Comparison of ENCODE assay signal across 9 mouse cellular contexts in genomic region chr14:14068553-14068952, GRCm38 (mm10). TPM values are rescaled to one million over a fixed set of nuclear protein-coding genes. Genes with fewer than 3 reads are reported as not detected.
DNase-seq lines count a peak whose midpoint lies in the region; ATAC-seq and TF ChIP-seq lines count a peak whose summit lies in the region.
"Had no signal": no experiment of that assay in that cellular context is flagged by ENCODE, and none has a peak within 500 bp of the region (broad histone marks: within the 10 kb centered on the region; RNA-seq: fewer than 3 reads in every experiment).

No protein-coding gene starts in this region.

- TF ChIP-seq CTCF in liver, postnatal 0 days (IDR thresholded peaks at IDR 0.05; ENCODE audit: low read depth): no peak

- DNase-seq in heart, adult 18-20 months: no peak
- peak; percentile 34 for DNase-seq in CD4-positive, CD25-positive, alpha-beta regulatory T cell, adult 2 months (ENCODE audit: low read depth, low spot score)
- no peak for DNase-seq in liver, postnatal 0 days
- DNase-seq in frontal cortex, postnatal 25 days (ENCODE audit: low spot score in 2 of 2): no peak
- DNase-seq in frontal cortex, postnatal 14 days (ENCODE audit: low spot score in 2 of 2): no peak
- DNase-seq in ovary, postnatal 10 days (ENCODE audit: low spot score): no peak
- DNase-seq: right cerebral cortex, postnatal 14 days had no signal

- 0 out of 2 replicates have a peak overlapping the region, but pooled peaks have one; percentile 50 for H3K4me2 ChIP-seq in heart, embryonic 15.5 days
- H3K4me2 ChIP-seq in forebrain, embryonic 12.5 days: peak overlapping the region; percentile 43
- peak overlapping the region; percentile 65 for H3K4me2 ChIP-seq in liver, postnatal 0 days (ENCODE audit: low read depth, low read length)

- H3K36me3 ChIP-seq in heart, embryonic 15.5 days: no peaks in the 10 kb centered on the region
- H3K36me3 ChIP-seq in forebrain, embryonic 12.5 days (replicated peaks): no peaks in the 10 kb centered on the region
- H3K36me3 ChIP-seq in liver, postnatal 0 days (replicated peaks; ENCODE audit: insufficient read depth, low read length): no peaks in the 10 kb centered on the region

- H3K27me3 ChIP-seq in heart, embryonic 15.5 days: no peaks in the 10 kb centered on the region
- H3K27me3 ChIP-seq in forebrain, embryonic 12.5 days: no peaks in the 10 kb centered on the region
- H3K27me3 ChIP-seq in liver, postnatal 0 days (ENCODE audit: insufficient read depth, low read length): no peaks in the 10 kb centered on the region

- ATAC-seq in heart, embryonic 15.5 days (replicated peaks; ENCODE audit: insufficient number of reproducible peaks, insufficient read depth, low FRiP score, low read depth): no peak
- ATAC-seq in forebrain, embryonic 12.5 days (ENCODE audit: low FRiP score): no peak
- 0 out of 2 replicates have a peak, but pooled peaks have one; percentile 5 for ATAC-seq in liver, postnatal 0 days

- WGBS in heart, embryonic 15.5 days: 50% methylated on average over 3 of the region's 3 CpGs
- WGBS in forebrain, embryonic 12.5 days: 9% methylated on average over 3 of the region's 3 CpGs
- 20% methylated on average over 3 of the region's 3 CpGs for WGBS in liver, postnatal 0 days (ENCODE audit: insufficient replicate concordance)

- H3K4me1 ChIP-seq in heart, embryonic 15.5 days (replicated peaks): peaks cover 28% of the 10 kb centered on the region
- peaks cover 80% of the 10 kb centered on the region for H3K4me1 ChIP-seq in forebrain, embryonic 12.5 days
- H3K4me1 ChIP-seq in liver, postnatal 0 days (ENCODE audit: insufficient read depth): peaks cover 46% of the 10 kb centered on the region

- H3K9ac ChIP-seq in heart, embryonic 15.5 days: no peak overlapping the region
- no peak overlapping the region for H3K9ac ChIP-seq in forebrain, embryonic 12.5 days
- H3K9ac ChIP-seq in liver, postnatal 0 days (replicated peaks): peak overlapping the region; percentile 52; the same call in 1 of the 2 replicates

- H3K27ac ChIP-seq in heart, embryonic 15.5 days: peak overlapping the region; percentile 67
- H3K27ac ChIP-seq in forebrain, embryonic 12.5 days: peak overlapping the region; percentile 86
- H3K27ac ChIP-seq in liver, postnatal 0 days (ENCODE audit: low read depth): peak overlapping the region; percentile 84

- TF ChIP-seq EP300 in liver, postnatal 0 days (IDR thresholded peaks at IDR 0.05; ENCODE audit: low read depth): no peak

- no peak overlapping the region for H3K4me3 ChIP-seq in heart, embryonic 15.5 days
- no peak overlapping the region for H3K4me3 ChIP-seq in forebrain, embryonic 12.5 days (replicated peaks)
- peak overlapping the region; percentile 29; the same call in 1 of the 2 replicates for H3K4me3 ChIP-seq in liver, postnatal 0 days (ENCODE audit: low read depth, low read length)

- H3K9me3 ChIP-seq in heart, embryonic 15.5 days (replicated peaks): no peaks in the 10 kb centered on the region
- no peaks in the 10 kb centered on the region for H3K9me3 ChIP-seq in forebrain, embryonic 12.5 days
- no peaks in the 10 kb centered on the region for H3K9me3 ChIP-seq in liver, postnatal 0 days (ENCODE audit: low read length)

RNA-seq across cellular contexts. Expression of gene Psmd6, which starts 52.2 kb away (rescaled TPM):
- polyA plus RNA-seq in heart, embryonic 15.5 days (2015; fragmentation: Nextera tagmentation; extraction: Ambion mirVana): 165 TPM in 2 replicates
- 10 to 100 TPM; 85.5 to 89.7 TPM for total RNA-seq in heart, adult 18-20 months (2021)
- polyA plus RNA-seq in forebrain, embryonic 12.5 days (2016; fragmentation: Nextera tagmentation; extraction: Ambion mirVana): 292 TPM in 2 replicates
- 101 and 106 TPM in 2 replicates for polyA plus RNA-seq in liver, postnatal 0 days (2015; fragmentation: Nextera tagmentation; extraction: Ambion mirVana)
